Mouse (Mus musculus): ENCODE results near the gene Parg.

Gene Parg

GRCm38 (mm10) chr14:32321732-32322685 is 120.3 kb downstream of the Parg start, which contains the start of gene Ogdhl:
Ogdhl (plus strand) TSS chr14:32322019.
- no peak for DNase-seq (ENCODE audit: low read depth)

- DNase-seq (ENCODE audit: low read depth), result no peak
These were observed 121.5 kb downstream of the Parg start for GRCm38 (mm10) chr14:32323221-32323620.

- DNase-seq (ENCODE audit: low read depth), result no peak
These were observed 125.6 kb downstream of the Parg start for GRCm38 (mm10) chr14:32327366-32327765.

- DNase-seq (ENCODE audit: low read depth), result no peak
These were observed 131.0 kb downstream of the Parg start for GRCm38 (mm10) chr14:32332515-32333445.

GRCm38 (mm10) chr14:32336021-32336420 is 134.3 kb downstream of the Parg start:
- no peak for DNase-seq (ENCODE audit: low read depth)

- no peak for DNase-seq (ENCODE audit: low read depth)
These were observed 134.8 kb downstream of the Parg start for GRCm38 (mm10) chr14:32336547-32336946.

- no peak for DNase-seq (ENCODE audit: low read depth)
These were observed 140.1 kb downstream of the Parg start for GRCm38 (mm10) chr14:32341823-32342222.

GRCm38 (mm10) chr14:32344176-32344575 is 142.4 kb downstream of the Parg start:
- DNase-seq (ENCODE audit: low read depth), result no peak

- DNase-seq (ENCODE audit: low read depth), result no peak
These were observed 142.9 kb downstream of the Parg start for GRCm38 (mm10) chr14:32344694-32345093.
